In the genomic region with DNA sequence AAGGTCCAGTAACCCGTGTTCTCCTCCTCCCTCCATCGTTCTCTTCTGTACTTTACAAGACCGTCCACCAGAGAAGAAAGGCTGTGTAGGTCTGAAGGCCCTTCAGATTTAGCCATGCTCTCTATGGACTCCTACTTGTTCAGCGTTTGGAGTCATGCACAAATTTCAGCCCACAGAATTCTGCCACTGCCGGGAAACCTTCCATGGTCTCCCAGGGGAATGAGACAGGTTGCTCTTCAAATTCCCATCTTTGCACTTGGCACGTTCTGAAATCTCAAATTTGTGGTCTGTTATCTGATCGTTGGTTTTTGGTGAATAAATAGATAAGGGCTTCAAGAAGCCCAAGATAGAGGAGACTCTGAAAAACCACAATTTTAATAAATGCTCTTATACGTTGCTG, we compare ENCODE assay signal across 12 mouse cellular contexts. TPM values are rescaled to one million over a fixed set of nuclear protein-coding genes. Genes with fewer than 3 reads are reported as not detected.
DNase-seq lines count a peak whose midpoint lies in the region; ATAC-seq lines count a peak whose summit lies in the region.
"Had no signal": no experiment of that assay in that cellular context is flagged by ENCODE, and none has a peak within 500 bp of the region (broad histone marks: within the 10 kb centered on the region; RNA-seq: fewer than 3 reads in every experiment).

No protein-coding gene starts in this region.

- H3K4me1 ChIP-seq in heart, embryonic 13.5 days: peaks cover 21% of the 10 kb centered on the region
- peaks cover 53% of the 10 kb centered on the region for H3K4me1 ChIP-seq in megakaryocyte, embryonic 14.5 days
- H3K4me1 ChIP-seq in hindbrain, embryonic 15.5 days (replicated peaks): peaks cover 25% of the 10 kb centered on the region
- peaks cover 24% of the 10 kb centered on the region; the same call in 1 of the 2 replicates for H3K4me1 ChIP-seq in neural tube, embryonic 15.5 days

- intact Hi-C loops in heart, postnatal 36 days (cut with DNase I): loop anchor here (2.0 to 5.0 kb wide), 3 partner anchors 61 to 173 kb away; no protein-coding TSS in a partner anchor

- H3K4me3 ChIP-seq in heart, embryonic 13.5 days: peak overlapping the region; percentile 68; the same call in 1 of the 2 replicates
- peak overlapping the region; percentile 72 for H3K4me3 ChIP-seq in megakaryocyte, embryonic 14.5 days (replicated peaks)
- 0 out of 2 replicates have a peak overlapping the region, but pooled peaks have one; percentile 83 for H3K4me3 ChIP-seq in hindbrain, embryonic 15.5 days
- H3K4me3 ChIP-seq in neural tube, embryonic 15.5 days (replicated peaks): no peak overlapping the region; the same call in 1 of the 2 replicates

- peak overlapping the region; percentile 98 for H3K4me2 ChIP-seq in heart, embryonic 13.5 days
- H3K4me2 ChIP-seq in hindbrain, embryonic 15.5 days: peak overlapping the region; percentile 89
- H3K4me2 ChIP-seq in neural tube, embryonic 15.5 days: peak overlapping the region; percentile 94

- ATAC-seq in heart, embryonic 13.5 days (ENCODE audit: extremely low read depth, insufficient number of reproducible peaks, low FRiP score, low TSS enrichment): no peak
- no peak for ATAC-seq in megakaryocyte, adult 5-6 weeks (ENCODE audit: poor library complexity, severe bottlenecking)
- no peak for ATAC-seq in hindbrain, embryonic 15.5 days (ENCODE audit: low FRiP score, low read depth)
- no peak for ATAC-seq in neural tube, embryonic 15.5 days (ENCODE audit: low FRiP score)

- WGBS in heart, embryonic 13.5 days: 66% methylated on average over 8 of the region's 8 CpGs
- 73% methylated on average over 8 of the region's 8 CpGs for WGBS in hindbrain, embryonic 15.5 days
- WGBS in neural tube, embryonic 15.5 days: 73% methylated on average over 8 of the region's 8 CpGs

- H3K9me3 ChIP-seq in heart, embryonic 13.5 days: no peaks in the 10 kb centered on the region
- no peaks in the 10 kb centered on the region for H3K9me3 ChIP-seq in megakaryocyte, embryonic 14.5 days
- no peaks in the 10 kb centered on the region for H3K9me3 ChIP-seq in hindbrain, embryonic 15.5 days
- no peaks in the 10 kb centered on the region for H3K9me3 ChIP-seq in neural tube, embryonic 15.5 days (replicated peaks)

- peak overlapping the region; percentile 96; the same call in 1 of the 2 replicates for H3K27ac ChIP-seq in heart, embryonic 13.5 days (replicated peaks)
- no peak overlapping the region for H3K27ac ChIP-seq in hindbrain, embryonic 15.5 days (replicated peaks)
- H3K27ac ChIP-seq in neural tube, embryonic 15.5 days (replicated peaks): no peak overlapping the region

- no peak for DNase-seq in heart, postnatal 36 days
- DNase-seq in ovary, postnatal 14 days (ENCODE audit: low spot score): no peak
- DNase-seq in kidney, postnatal 36 days: no peak
- DNase-seq: adrenal gland, postnatal 36 days; cerebellum, adult 9-11 months; gastrocnemius, adult 2 months; kidney, postnatal 14 days had no signal

- H3K9ac ChIP-seq in heart, embryonic 13.5 days: no peak overlapping the region
- H3K9ac ChIP-seq in hindbrain, embryonic 15.5 days: no peak overlapping the region
- H3K9ac ChIP-seq in neural tube, embryonic 15.5 days (replicated peaks): no peak overlapping the region

- no peaks in the 10 kb centered on the region for H3K36me3 ChIP-seq in heart, embryonic 13.5 days
- H3K36me3 ChIP-seq in megakaryocyte, embryonic 14.5 days (replicated peaks; ENCODE audit: low read length): no peaks in the 10 kb centered on the region
- H3K36me3 ChIP-seq in hindbrain, embryonic 15.5 days: no peaks in the 10 kb centered on the region
- H3K36me3 ChIP-seq in neural tube, embryonic 15.5 days: no peaks in the 10 kb centered on the region

- H3K27me3 ChIP-seq in heart, embryonic 13.5 days (replicated peaks): no peaks in the 10 kb centered on the region
- H3K27me3 ChIP-seq in megakaryocyte, embryonic 14.5 days (replicated peaks): peaks cover 9% of the 10 kb centered on the region
- H3K27me3 ChIP-seq in hindbrain, embryonic 15.5 days: 0 out of 2 replicates have a peak, but pooled peaks cover 3% of the 10 kb centered on the region
- 0 out of 2 replicates have a peak, but pooled peaks cover 4% of the 10 kb centered on the region for H3K27me3 ChIP-seq in neural tube, embryonic 15.5 days (replicated peaks)

RNA-seq across cellular contexts. Expression of a gene that starts 1.2 kb away (rescaled TPM):
- polyA plus RNA-seq in heart, embryonic 13.5 days (2015; fragmentation: Nextera tagmentation; extraction: Ambion mirVana): 3.8 and 6.9 TPM in 2 replicates
- 10 to 100 TPM; 20.7 to 23.3 TPM for total RNA-seq in heart, postnatal 36 days (2021)
- 7.0 and 13.9 TPM in 2 replicates for polyA plus RNA-seq in megakaryocyte, embryonic 14.5 days (2012; ENCODE audit: insufficient read depth, low replicate concordance)
- 460 and 558 TPM in 2 replicates for total RNA-seq in megakaryocyte, adult 5-6 weeks (2015)
- total RNA-seq in megakaryocyte, adult 5-6 weeks (2017): 335 and 358 TPM in 2 replicates
- 10.5 and 13.1 TPM in 2 replicates for polyA plus RNA-seq in hindbrain, embryonic 15.5 days (2015; fragmentation: Nextera tagmentation; extraction: Ambion mirVana)
- polyA plus RNA-seq in neural tube, embryonic 15.5 days (2015; fragmentation: Nextera tagmentation; extraction: Ambion mirVana): 13.2 and 14.4 TPM in 2 replicates
